Mouse (Mus musculus): ENCODE results near the gene Kit.

DNA sequence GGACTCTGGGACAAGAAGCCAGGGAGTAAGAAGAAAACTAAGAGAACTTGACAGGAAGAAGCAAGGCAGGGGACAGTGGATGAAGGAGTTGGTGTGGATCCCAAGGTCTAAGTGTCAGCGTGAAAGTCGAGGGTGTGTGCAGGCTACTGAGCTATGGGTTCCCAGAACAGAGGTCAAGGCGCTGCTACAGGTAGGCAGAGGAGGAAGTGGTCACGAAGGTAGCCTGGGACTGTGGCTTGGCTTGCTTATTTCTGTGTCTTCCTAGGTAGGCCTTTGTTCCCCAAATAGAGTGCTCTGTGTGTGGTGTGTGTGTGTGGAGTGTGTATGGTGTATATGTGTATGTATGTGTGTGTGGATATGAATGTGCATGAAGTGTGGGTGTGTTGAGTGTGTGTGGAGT, 47.7 kb downstream of the Kit start:
- TF ChIP-seq POLR2A (IDR thresholded peaks at IDR 0.05; ENCODE audit: low read depth, low read length), result no peak
- no peak for TF ChIP-seq CTCF (IDR thresholded peaks at IDR 0.05; ENCODE audit: borderline replicate concordance, insufficient read depth, low read length)

All from embryonic fibroblast, embryonic 13.5 days (primary cell).